Mouse (Mus musculus) layer of hippocampus, adult 2 months (tissue): ENCODE data around the gene Rhbdf1. TPM values are rescaled to one million over a fixed set of nuclear protein-coding genes. Genes with fewer than 3 reads are reported as not detected.

Experiments
- DNase-seq, 2 experiments: peaks; one replicate each; pipeline ENCODE4 v3.0.0; 2022; ENCODE audit warnings: low spot score in 2 of 2
- H3K27ac ChIP-seq: fragments of 200-600 bp; 2 replicates; pipeline ENCODE4 v1.8.1; 2022
- H3K4me3 ChIP-seq: fragments of 200-600 bp; 2 replicates; pipeline ENCODE4 v1.8.1; 2022; ENCODE audit warnings: mild to moderate bottlenecking
- CTCF ChIP-seq: fragments of 200-600 bp; conservative IDR thresholded peaks from 2 replicates; pipeline ENCODE4 v1.8.1; 2022; ENCODE audit warnings: antibody characterized with exemption, mild to moderate bottlenecking, moderate library complexity
- total RNA-seq, 2 experiments: library from RNA; stranded (reverse); gene quantifications; 2 replicates each; pipeline ENCODE4 v1.2.3; 2021

Rhbdf1 gene
- total RNA-seq, 2 experiments from 2014 or later = 13.4 to 13.8 TPM

DNA sequence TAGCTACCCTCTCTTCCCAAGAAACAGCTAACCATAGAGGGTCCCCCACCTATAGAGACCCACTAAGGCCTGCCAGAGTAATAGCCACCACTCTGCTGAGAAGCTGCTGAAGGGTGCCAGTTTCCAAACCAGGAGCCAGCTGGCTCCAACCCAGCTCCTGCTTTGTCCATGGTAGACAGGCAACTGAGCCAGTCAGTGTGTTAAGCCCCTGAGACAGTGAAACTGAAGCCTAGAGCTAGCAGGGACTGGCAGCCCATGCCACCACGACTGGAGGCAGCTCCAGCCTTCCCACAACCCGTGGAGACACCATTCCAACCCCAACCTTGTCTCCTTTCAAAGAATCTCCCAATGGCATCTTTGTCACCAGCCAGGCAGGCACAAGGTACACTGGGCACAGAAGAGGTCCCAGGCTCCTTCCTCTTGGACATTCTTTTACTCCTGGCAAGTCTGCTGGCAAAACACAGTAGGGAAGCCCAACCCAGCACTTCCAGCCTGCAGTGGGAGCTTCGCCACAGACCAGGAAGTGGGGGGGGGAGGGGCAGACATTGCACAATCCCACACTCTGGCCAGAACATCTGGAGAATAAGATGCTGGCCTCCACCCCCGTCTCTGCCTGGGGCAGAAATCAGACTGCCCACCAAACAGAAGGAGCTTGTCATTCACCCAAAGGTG, 2.5 kb upstream of the Rhbdf1 start:
- TF ChIP-seq CTCF = no peak
- no peak for DNase-seq
- H3K4me3 ChIP-seq = no peak overlapping the region
- peak overlapping the region; percentile 96 for H3K27ac ChIP-seq

GRCm38 (mm10) chr11:32223297-32223967, 1.3 kb upstream of the Rhbdf1 start:
- H3K27ac ChIP-seq = no peak overlapping the region
- no peak overlapping the region for H3K4me3 ChIP-seq
- peak; percentile 46 for TF ChIP-seq CTCF
- DNase-seq = no peak

GRCm38 (mm10) chr11:32222570-32223194, 582 bp upstream of the Rhbdf1 start:
- Histone ChIP-seq H3K27ac (peak overlapping the region; percentile 73; the same call in 1 of the 2 replicates), H3K4me3 (peak overlapping the region; percentile 62)
- TF ChIP-seq CTCF = no peak
- DNase-seq = peak in 1 of 2 experiments; percentile 8

GRCm38 (mm10) chr11:32221225-32221950, 712 bp downstream of the Rhbdf1 start:
- TF ChIP-seq CTCF = no peak
- peak overlapping the region; percentile 62 for H3K4me3 ChIP-seq
- peak overlapping the region; percentile 88 for H3K27ac ChIP-seq
- DNase-seq = no peak

- no peak for DNase-seq
- no peak for TF ChIP-seq CTCF
- Histone ChIP-seq H3K4me3 (peak overlapping the region; percentile 62), H3K27ac (peak overlapping the region; percentile 88)
Measured at GRCm38 (mm10) chr11:32220607-32221224, 1.4 kb downstream of the Rhbdf1 start.

- no peak overlapping the region for H3K4me3 ChIP-seq
- no peak for TF ChIP-seq CTCF
- peak overlapping the region; percentile 19; the same call in 1 of the 2 replicates for H3K27ac ChIP-seq
- DNase-seq = peak in 1 of 2 experiments; percentile 57
Measured at GRCm38 (mm10) chr11:32219287-32219686, 2.8 kb downstream of the Rhbdf1 start.

DNA sequence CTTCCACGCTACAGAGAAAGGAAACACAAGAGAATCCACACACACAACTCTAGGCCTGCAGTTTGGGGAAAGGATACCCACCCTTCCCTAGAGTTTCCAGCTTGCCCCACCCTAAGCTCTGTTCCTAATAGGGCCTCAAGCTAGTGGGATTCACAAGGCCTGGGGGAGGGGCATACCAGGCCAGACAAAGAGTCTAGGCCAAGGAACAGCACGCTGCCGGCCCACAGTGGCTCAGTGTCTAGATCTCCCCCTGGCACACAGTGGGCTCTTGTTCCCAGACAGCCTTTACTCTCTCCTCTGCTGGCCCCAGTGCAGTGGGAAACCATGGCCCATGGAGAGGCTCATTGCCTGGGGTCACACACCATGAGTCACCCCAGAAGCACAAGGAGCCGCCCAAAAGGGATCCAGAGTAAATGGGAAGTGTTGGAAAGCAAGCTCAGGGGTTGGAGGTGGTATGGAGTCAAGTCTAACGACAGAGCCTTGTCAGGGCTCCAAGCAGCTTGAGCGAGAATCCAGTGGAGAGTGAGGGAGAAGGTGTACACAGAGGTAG, 3.5 kb downstream of the Rhbdf1 start:
- H3K27ac ChIP-seq = peak overlapping the region; percentile 19; the same call in 1 of the 2 replicates
- no peak for TF ChIP-seq CTCF
- no peak overlapping the region for H3K4me3 ChIP-seq
- DNase-seq = no peak

GRCm38 (mm10) chr11:32216851-32217250, 5.2 kb downstream of the Rhbdf1 start:
- peak in 1 of 2 experiments; percentile 80 for DNase-seq
- peak; percentile 86 for TF ChIP-seq CTCF
- H3K4me3 ChIP-seq = no peak overlapping the region
- H3K27ac ChIP-seq = no peak overlapping the region

DNA sequence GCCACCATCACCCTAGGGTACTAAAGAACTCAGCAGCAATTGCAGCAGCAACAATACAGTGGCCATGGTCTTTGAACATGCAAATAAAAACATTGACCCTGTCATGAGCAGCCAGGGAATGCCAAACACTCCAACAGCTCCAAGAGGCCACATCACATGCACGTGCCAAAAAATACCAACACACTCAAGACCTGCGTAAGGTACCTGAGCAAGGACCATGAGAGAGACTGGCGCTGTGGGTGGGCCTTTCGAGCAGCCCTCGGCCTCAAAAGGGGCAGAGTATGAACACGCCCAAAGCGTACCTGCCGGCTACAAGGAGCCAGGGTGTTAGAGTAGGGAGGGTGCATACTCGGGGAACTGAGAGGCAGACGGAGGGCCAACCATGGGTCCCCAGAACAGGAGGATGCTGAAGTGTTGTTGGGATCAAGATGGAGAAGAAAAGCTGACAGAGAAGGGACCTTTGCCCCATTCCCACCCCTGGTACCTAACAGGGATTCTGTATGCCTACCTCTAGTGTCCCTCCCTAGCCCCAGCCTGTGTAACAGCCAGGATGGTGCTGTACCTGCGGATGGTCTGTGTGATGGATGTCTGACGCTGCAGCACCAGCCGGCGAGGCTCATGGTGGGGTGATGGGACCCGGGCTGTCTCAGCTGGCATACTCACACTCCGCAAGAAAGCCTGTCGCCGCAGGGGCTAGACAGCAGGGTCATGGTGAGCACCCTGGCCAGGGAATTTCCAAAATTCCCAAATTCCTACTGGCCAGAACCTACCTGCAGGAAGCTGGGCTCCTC, 6.5 kb downstream of the Rhbdf1 start:
- TF ChIP-seq CTCF = no peak
- Histone ChIP-seq H3K27ac (no peak overlapping the region), H3K4me3 (no peak overlapping the region)
- no peak for DNase-seq

GRCm38 (mm10) chr11:32210623-32211022, 11.5 kb downstream of the Rhbdf1 start:
- Histone ChIP-seq H3K27ac (no peak overlapping the region), H3K4me3 (no peak overlapping the region)
- TF ChIP-seq CTCF = no peak
- no peak for DNase-seq

DNA sequence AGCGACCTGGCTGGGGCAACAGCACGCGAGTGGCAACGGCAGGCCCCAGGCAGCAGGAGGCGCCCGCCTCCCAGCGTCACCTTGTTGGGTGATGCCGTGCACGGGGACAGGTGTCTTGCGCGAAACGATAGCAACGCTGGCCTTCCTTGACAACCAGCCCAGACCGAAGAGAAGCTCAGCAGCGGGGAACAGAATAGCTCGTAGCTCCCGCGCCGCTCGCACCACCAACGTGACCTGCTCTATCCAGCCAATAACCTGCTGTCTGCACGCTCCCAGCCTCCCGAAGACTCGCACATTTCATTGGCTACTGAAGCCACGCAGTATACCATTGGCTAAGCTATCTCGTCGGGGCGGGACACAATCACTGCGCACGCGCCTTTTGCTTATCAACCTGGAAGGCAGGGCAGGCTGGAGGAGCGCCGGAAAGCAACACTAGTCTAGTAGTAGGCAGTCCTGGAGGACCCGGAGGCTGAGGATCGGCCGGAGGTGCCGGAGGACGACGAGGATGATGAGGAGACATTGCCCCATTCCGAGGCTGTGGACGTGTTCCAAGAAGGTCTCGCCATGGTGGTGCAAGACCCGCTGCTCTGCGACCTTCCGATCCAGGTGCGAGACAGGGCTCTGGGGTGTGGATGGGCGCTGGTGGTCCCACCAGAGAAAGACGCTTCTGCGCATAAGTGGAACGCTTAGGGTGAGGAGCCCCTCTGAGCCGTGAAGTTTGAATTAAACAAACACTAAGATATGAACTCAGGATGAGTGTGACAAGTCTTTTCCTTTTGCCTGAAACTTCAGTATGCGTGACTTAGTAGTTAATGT, 16.8 kb downstream of the Rhbdf1 start, which contains the start of gene Snrnp25:
TSS of gene Snrnp25 (plus strand) at position 358 of the 816 bp plus-strand sequence.
- DNase-seq = peak; percentile 92 to 97
- Histone ChIP-seq H3K4me3 (peak within 1 kb of the TSS; percentile 78), H3K27ac (peak within 1 kb of the TSS; percentile 46)
- TF ChIP-seq CTCF = peak; percentile 62
